Mouse (Mus musculus) skeletal muscle tissue, adult 2 months (tissue): ENCODE results near the gene Oxsr1.
A peak's percentile ranks its signal among the peaks of the same experiment; 100 is the strongest.
"Not testable (repeated sequence)": the region's sequence is repeated elsewhere in the genome, so short reads cannot be mapped to it uniquely, and the experiment has no call there.

Experiments used
- DNase-seq: peaks from one replicate; pipeline ENCODE4 v3.0.0-alpha.2; 2012; ENCODE audit warnings: low read depth, low spot score

Gene Oxsr1

GRCm38 (mm10) chr9:119274814-119275213, 47.4 kb downstream of the Oxsr1 start:
- not testable (repeated sequence) for DNase-seq

- no peak for DNase-seq
Observed at GRCm38 (mm10) chr9:119271496-119271895, 50.7 kb downstream of the Oxsr1 start.

- DNase-seq = no peak
Observed at GRCm38 (mm10) chr9:119268588-119269145, 53.6 kb downstream of the Oxsr1 start.

GRCm38 (mm10) chr9:119268120-119268519, 54.1 kb downstream of the Oxsr1 start:
- no peak for DNase-seq

GRCm38 (mm10) chr9:119266121-119266395, 56.2 kb downstream of the Oxsr1 start:
- not testable (repeated sequence) for DNase-seq

- peak; percentile 8 for DNase-seq
Observed at GRCm38 (mm10) chr9:119265373-119266120, 56.7 kb downstream of the Oxsr1 start.

GRCm38 (mm10) chr9:119263067-119263466, 59.2 kb downstream of the Oxsr1 start:
- no peak for DNase-seq

GRCm38 (mm10) chr9:119260825-119261224, 61.4 kb downstream of the Oxsr1 start:
- no peak for DNase-seq

DNA sequence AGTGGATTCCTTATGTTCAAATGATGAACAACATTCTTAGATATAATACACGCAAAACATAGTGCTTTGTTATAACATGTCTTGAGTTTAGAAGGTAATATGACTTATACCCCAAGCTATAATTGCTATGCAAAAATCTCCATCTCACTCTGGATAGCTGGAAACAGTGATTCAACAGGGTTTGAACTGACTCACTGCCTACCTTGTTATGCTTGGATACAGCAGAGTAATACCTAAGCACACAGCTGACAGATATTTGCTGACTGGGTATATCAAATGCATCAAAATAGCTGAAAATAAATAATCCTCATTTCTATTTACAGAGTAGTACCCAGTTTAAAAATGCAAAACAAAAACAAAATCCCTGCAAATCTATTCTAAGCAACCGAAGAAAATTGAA, 63.4 kb downstream of the Oxsr1 start:
- no peak for DNase-seq

DNA sequence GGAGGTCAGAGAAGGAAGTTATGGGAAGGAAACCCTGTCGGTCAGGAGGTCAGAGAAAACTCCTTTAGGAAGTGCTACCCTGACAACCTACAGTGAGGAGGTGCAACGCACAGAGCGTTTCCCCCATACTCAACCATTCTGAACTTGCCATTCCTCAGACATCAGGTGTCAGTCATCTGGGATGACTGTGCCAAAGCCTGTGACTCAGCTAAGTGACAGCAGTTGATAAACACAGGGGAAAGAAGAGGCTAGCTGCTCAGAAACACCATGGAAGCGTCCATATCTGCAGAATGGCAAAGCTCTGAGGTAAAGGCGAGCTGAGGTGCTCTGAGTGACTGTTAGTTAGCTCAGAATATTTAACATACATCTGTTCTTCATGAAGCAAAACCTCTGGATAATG, 64.1 kb downstream of the Oxsr1 start:
- DNase-seq = no peak

GRCm38 (mm10) chr9:119256161-119256560, 66.1 kb downstream of the Oxsr1 start:
- no peak for DNase-seq

DNA sequence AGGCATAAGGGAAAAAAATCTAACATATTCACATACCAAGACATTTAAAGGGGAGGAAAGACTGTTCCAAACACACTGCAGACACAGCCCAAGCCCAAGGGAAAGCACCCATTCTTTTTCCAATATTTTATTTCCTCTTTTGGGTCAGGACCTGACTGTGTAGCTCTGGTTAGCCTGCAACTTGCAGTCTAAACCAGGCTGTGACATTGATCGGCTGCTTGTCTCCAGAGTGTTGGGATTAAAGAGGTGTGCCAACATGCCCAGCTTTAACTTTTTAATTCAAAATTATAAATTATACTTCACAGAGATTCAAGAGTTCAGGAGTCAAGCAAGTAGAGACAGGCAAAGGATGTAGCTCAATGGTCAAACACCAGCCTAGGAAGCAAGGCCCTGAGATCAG, 67.1 kb downstream of the Oxsr1 start:
- no peak for DNase-seq

DNA sequence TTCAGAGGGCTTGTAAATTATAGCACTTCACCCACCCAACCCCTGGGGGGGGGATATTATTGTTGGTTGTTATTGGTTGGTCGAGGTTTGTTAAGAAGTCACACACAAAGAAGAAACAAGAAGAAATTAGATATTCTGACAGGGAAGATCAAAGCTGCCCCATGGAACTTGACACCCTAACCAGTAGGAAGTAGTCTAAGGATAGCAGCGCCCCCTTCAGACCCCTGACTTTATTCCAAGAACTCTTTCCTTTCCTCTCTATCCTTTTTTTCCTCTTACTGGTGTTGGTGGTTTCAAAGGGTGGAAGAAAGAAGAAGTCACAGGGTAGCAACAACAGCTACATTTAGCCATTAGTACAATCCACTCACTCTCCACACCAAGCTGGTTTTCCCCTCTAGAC, 68.0 kb downstream of the Oxsr1 start:
- no peak for DNase-seq

DNA sequence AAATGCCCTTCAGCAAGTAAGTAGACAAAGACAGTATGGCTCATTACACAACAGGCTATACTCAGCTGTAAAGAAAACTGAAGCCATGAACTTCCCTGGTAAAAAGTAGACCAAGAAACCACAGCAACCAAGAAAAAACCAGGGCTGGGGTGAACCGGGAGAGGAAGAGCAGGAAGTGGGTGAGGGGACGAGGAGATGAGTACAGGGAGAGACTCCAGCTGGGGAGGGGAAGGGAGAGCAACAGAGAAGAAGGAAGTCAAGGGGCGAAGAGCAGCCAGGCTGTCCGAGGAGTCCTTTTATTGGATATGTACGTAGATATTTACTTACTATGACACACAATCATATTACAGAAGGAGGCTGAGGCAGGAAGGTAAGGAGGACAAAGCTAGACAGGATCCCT, 74.2 kb downstream of the Oxsr1 start:
- no peak for DNase-seq

DNA sequence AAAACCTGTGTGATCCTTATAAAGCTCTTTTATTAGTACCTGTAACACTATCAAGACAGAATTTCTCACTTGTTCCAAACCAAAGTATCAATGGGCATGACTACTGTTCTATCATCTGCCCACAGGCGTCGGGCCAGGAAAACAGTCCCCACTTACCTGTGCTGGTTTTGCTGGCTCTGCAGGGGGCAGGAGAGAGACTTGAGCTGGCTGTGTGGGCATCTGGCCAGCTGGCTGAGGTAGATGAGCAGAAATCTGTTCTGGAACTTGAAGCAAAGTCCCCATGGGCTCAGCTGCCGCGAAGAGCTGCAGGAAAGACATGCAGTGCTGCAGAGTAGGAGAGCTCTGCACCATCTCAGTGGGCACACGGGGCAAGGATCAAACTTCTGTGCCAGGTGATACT, 75.4 kb downstream of the Oxsr1 start:
- peak; percentile 53 for DNase-seq

DNA sequence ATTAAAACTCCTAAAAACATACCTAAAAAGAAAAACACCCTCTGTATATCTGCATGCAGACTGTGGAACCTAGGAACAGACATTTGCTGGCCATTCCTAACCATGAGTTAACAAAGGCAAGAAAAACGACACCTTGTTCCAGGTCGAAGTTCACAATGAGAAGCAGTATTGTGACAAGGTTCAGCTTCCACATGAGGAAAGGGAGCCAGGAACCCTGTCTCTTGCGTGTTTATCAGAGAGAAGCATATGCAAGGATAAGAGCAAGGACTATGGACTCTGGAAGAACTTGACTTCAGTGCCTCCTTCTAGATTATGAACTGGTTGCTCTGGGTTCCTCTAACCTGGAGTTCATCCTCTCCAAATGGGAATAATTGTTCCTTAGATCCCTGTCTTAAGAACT, 78.2 kb downstream of the Oxsr1 start:
- no peak for DNase-seq

DNA sequence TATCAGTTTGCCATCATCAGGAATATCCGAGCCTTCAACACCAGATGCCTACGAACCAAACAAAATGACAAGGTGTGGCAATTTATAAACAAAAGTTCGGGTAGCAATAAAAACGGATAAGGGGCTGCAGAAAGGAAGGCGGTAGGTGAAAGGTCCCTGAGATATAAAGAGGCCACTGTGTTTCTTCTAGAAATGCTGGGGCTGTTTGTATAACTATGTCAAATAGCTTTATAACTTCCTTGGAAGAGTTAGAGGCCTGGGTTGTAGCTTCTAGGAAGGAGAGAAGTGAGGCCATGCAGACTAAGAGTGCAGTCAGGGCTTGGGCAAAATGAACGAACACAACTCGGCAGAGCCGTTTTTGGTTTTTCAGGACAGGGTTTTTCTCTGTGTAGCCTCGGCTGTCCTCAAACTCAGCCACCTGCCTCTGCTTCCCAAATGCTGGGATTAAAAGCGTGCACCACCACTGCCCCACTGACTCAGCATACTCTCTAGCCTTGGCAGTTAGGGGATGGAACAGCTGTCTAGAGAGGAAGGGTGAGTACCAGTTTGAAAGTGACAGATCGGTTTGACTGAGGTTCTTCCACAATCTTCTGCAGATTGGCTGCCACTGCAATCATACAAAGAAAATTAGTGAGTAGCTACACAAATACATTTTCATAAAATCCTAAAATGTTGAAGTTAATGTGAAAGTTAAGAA, 80.9 kb downstream of the Oxsr1 start:
- no peak for DNase-seq

DNA sequence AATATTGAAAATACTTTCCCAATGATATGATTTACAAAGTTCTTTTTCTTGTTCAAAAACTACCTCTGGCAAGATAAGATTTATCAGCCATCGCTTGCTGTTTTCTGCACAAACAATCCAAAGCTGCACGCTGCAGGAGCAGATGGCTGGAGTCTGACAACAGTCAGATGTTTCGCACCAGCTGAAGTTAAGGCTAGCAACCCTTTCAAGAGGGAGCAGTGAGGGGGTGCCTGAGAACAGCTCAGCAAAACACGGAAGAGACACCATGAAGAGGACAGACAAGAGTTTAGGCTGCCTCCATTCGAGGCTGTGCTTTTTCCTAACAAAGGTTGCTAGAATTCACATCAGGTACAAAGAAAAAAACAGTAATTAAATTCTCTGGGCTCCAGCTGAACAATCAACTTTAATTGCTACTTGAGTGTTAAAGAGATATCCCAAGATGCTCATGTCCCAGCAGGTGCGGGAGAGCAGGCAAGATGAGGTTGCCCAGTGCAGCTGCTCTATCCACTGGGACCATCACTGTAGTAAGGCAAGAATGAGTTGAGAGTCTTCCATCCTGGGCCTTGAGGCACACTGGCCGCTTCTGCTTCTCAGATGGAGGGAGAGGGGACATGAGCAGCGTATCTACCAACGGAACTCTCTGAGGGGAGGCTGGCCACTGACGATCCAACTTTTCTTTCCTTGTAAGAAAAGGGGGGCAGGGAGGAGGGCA, 81.8 kb downstream of the Oxsr1 start:
- no peak for DNase-seq

DNA sequence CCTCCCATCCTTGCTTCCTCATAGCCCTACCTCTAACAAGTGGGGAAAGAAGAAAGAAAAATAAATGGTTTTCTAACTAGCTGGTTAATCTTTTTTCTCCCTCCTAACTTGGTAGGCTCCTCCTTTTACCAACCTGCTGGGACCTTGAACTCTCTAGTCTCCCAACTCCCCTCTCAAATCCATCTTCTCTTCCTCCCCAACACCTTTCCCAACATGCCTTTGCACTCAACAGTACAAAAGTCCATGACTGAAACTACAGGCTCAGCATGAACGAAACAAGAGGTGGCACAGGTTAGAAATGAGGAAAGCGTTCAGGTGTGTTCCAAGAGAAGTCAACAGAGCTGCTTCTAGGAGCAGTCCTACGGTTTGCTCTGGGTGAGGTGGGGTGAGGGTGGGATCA, 83.0 kb downstream of the Oxsr1 start:
- DNase-seq = no peak

DNA sequence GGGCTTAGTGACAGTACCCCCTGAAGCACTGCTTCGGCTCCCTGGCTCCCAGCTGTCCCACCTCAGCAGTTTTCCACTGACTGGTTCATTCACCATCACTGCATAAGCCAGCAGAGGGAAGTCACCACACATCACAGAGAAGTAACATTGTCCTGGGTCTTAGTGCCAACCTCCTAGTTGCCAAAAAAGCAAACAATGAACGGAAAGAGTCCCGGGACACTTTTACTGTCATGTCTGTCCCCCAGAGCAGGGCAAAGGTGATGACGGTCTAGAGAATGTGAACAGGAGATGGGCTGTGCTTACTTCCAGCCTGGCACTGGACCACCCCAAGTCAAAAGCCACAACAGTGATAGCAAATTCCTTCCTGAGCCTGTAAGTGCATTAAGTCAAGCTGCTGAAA, 83.4 kb downstream of the Oxsr1 start:
- DNase-seq = no peak

- DNase-seq = no peak
Observed at GRCm38 (mm10) chr9:119231552-119231951, 90.7 kb downstream of the Oxsr1 start.

DNA sequence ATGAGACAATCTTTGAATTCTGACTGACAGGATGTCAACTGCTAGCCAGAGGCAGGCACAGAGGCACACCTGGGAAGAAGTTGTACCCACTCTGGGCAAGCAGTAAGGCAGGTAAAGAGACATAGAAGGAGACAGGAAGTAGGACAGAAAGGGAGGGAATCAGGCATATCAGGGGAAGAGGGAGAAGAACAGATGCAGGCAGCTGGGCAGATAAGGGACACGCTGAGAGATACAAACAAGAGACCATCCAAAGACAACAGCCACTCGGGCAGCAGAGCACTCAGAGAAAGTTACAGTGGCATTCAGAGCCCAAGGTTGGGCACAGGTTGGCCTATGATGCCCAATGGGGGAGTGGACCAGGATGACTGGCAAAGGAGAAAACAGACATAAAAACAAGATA, 91.4 kb downstream of the Oxsr1 start:
- DNase-seq = no peak

DNA sequence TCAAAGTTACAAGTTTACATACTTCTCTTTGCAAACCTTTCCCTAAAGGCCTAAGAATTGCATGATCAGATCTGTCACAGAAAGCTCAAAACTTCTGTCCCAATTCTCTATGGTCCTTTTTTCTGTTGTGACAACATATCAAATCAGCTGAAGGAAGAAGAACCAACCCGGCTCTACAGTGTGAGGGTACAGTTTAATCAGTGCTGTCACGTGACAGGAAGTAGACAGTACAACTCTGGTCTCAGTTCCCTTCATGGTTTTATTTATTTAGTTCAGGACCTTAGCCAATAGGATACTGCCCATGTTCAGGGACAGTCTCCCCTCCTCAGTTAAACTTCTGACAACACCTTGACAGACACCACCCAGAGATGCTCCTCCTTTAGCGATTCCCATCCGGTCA, 102.0 kb downstream of the Oxsr1 start:
- DNase-seq = no peak
